Mouse (Mus musculus) liver, embryonic 14.5 days (tissue): ENCODE data around the gene Mcl1. TPM values are rescaled to one million over a fixed set of nuclear protein-coding genes. Genes with fewer than 3 reads are reported as not detected.
A peak's percentile ranks its signal among the peaks of the same experiment; 100 is the strongest.
"Not testable (repeated sequence)": the region's sequence is repeated elsewhere in the genome, so short reads cannot be mapped to it uniquely, and the experiment has no call there.

ENCODE experiments used
- ATAC-seq: fragments of 200-750 bp; cut with Nextera tagmentation; 2 replicates; pipeline ENCODE4 v1.8.0; 2017; ENCODE audit warnings: moderate number of reproducible peaks, mild to moderate bottlenecking, moderate library complexity; ENCODE audit not compliant: insufficient read depth
- DNase-seq, 3 experiments: peaks; one replicate each; pipeline ENCODE4 v3.0.0-alpha.2; 2012 to 2013; ENCODE audit warnings: low read depth in 3 of 3, low spot score in 3 of 3
- H3K27ac ChIP-seq: fragments of 300-500 bp; sonication (generic); 2 replicates; pipeline ENCODE4 v1.5.1; 2014; ENCODE audit warnings: moderate library complexity, mild to moderate bottlenecking, control low read depth, inconsistent platforms
- H3K27me3 ChIP-seq: fragments of 300-500 bp; sonication (generic); 2 replicates; pipeline ENCODE4 v1.6.1; 2014; ENCODE audit warnings: mild to moderate bottlenecking, low read length, moderate library complexity; ENCODE audit not compliant: control insufficient read depth, insufficient read depth
- H3K36me3 ChIP-seq: fragments of 300-500 bp; sonication (generic); replicated peaks from 2 replicates; pipeline ENCODE4 v1.6.1; 2014; ENCODE audit warnings: low read depth; ENCODE audit not compliant: control insufficient read depth, insufficient read depth
- H3K4me1 ChIP-seq, 2 experiments: fragments of 200-500 bp in 1 of 2; fragments of 300-500 bp in 1 of 2; sonication (generic) in 1 of 2; replicated peaks; 2 replicates each; pipeline ENCODE4 v1.6.1; 2012 to 2014; ENCODE audit warnings: antibody characterized with exemption in 1 of 2, inconsistent platforms in 1 of 2, low read length in 1 of 2; ENCODE audit not compliant: control insufficient read depth in 2 of 2, insufficient read depth in 2 of 2
- H3K4me2 ChIP-seq: fragments of 300-500 bp; sonication (generic); 2 replicates; pipeline ENCODE4 v1.6.1; 2014; ENCODE audit warnings: low read depth, mild to moderate bottlenecking, control low read depth, moderate library complexity
- H3K4me3 ChIP-seq, 2 experiments: fragments of 200-500 bp in 1 of 2; fragments of 300-500 bp in 1 of 2; sonication (generic) in 1 of 2; 2 replicates each; pipeline ENCODE4 v1.5.1; 2012 to 2014; ENCODE audit warnings: low read depth in 2 of 2, low read length in 2 of 2, mild to moderate bottlenecking in 2 of 2, control low read depth in 1 of 2, inconsistent platforms in 1 of 2, moderate library complexity in 1 of 2; ENCODE audit not compliant: insufficient read depth in 1 of 2
- H3K9ac ChIP-seq: fragments of 300-500 bp; sonication (generic); replicated peaks from 2 replicates; pipeline ENCODE4 v1.6.1; 2014; ENCODE audit warnings: mild to moderate bottlenecking, control low read depth, moderate library complexity
- H3K9me3 ChIP-seq: fragments of 300-500 bp; sonication (generic); 2 replicates; pipeline ENCODE4 v1.6.1; 2016; ENCODE audit warnings: low read length, mixed read lengths; ENCODE audit not compliant: control insufficient read depth
- CTCF ChIP-seq: IDR thresholded peaks from 2 replicates; pipeline ENCODE4 v1.5.1; 2016; ENCODE audit warnings: antibody characterized with exemption, low read depth, control low read depth
- EP300 ChIP-seq: IDR thresholded peaks from 2 replicates; pipeline ENCODE4 v1.6.1; 2016; ENCODE audit warnings: antibody characterized with exemption, low read depth
- WGBS: fragments of 180-500 bp; shearing (Covaris S2); extraction: QIAGEN DNeasy Blood & Tissue Kit; methylation state at CpG from one replicate; pipeline ENCODE4 v1.1.7; 2014; ENCODE audit not compliant: insufficient replicate concordance; 5-methylcytosine and 5-hydroxymethylcytosine counted together
- polyA plus RNA-seq, 2 experiments: library from polyadenylated mRNA; depleted of rRNA in 1 of 2; stranded (reverse) in 1 of 2; unstranded in 1 of 2; fragments of >200 nt; fragmentation: Nextera tagmentation in 1 of 2; extraction: Ambion mirVana in 1 of 2; gene quantifications; 2 replicates each; pipeline versions ENCODE4 v1.2.1 to v1.2.3; 2012 to 2014

The Mcl1 gene
- polyA plus RNA-seq, 2 experiments = 34.6 to 39.2 TPM

DNA sequence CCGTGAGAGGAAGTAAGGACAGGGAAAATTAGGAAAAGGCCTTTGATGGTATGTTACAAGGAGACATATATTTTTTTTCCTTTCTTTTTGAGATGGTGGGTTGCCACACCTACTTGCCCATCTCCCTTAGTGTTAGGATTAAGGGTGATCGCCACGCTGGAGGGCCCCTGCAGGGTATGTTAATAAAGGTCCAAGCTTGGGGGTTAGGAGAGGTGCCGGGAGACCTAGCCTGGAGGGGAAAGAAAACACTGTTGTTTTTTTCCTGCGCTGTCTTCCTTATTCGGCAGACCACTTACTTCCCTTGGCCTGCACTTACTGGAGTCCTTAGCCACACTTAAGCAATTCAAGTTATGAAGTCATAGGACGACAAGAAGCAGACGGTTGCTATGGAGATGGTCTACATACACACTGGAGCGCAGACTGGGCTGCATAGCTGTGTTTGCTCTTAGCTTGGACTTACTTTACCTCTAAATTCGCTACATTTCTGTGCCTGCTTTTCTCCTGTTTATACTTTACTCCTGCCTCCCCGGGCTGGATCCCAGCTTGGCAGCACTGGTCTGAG is 5.0 kb upstream of the Mcl1 start:
- Histone ChIP-seq H3K4me1 (peaks cover 5 to 15% of the 10 kb centered on the region in 2 experiments), H3K27me3 (no peaks in the 10 kb centered on the region), H3K9me3 (no peaks in the 10 kb centered on the region), H3K4me3 (no peak overlapping the region), H3K4me2 (no peak overlapping the region; the same call in 1 of the 2 replicates), H3K27ac (no peak overlapping the region), H3K36me3 (no peaks in the 10 kb centered on the region), H3K9ac (no peak overlapping the region)
- DNase-seq (no peak), ATAC-seq (no peak)
- TF ChIP-seq EP300 (no peak), CTCF (no peak)
- WGBS = 41% methylated on average over 11 of the region's 11 CpGs

DNA sequence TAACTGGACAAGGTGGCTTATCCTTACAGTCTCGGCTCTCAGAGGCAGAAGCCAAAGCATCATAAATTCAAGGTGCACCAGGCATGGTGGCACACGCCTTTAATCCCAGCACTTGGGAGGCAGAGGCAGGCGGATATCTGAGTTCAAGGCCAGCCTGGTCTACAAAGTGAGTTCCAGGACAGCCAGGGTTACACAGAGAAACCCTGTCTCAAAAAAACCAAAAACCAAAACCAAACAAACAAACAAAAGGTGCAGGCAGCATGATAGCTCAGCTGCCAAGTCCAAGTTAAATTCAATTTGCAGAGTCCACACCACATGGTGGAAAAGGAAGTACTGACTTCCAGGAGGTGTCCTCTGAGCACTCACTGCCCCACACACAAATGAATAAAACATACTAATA is 4.2 kb upstream of the Mcl1 start:
- not testable (repeated sequence) for ATAC-seq, H3K27ac ChIP-seq, H3K36me3 ChIP-seq, DNase-seq, H3K9ac ChIP-seq, H3K4me2 ChIP-seq, H3K9me3 ChIP-seq, H3K27me3 ChIP-seq, H3K4me3 ChIP-seq
- peaks cover 5 to 15% of the 10 kb centered on the region in 2 experiments for H3K4me1 ChIP-seq
- WGBS = 71% methylated on average over 3 of the region's 3 CpGs

DNA sequence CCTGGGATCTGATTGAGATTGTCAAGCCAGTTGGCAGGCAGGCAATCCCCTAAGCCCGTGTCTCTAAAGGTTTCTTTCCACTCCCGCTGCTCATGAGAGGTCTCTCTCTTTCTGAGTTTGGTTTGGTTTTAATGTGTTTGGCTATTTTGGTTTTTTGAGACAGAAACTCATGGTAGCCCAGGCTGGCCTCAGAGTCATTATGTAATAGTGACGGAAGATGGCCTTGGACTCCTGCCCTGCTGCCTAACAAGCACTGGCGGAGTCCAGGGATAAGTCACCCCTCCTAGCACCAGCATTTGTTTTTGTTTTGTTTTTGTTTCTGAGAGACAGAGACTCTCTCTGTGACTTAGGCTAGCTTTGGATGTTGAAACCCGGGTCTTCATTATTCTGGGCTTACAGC is 3.2 kb upstream of the Mcl1 start:
- H3K4me1 ChIP-seq = peaks cover 8 to 15% of the 10 kb centered on the region in 2 experiments
- no peak overlapping the region for H3K27ac ChIP-seq
- H3K9ac ChIP-seq = no peak overlapping the region
- no peaks in the 10 kb centered on the region for H3K9me3 ChIP-seq
- no peak for TF ChIP-seq EP300
- H3K4me2 ChIP-seq = no peak overlapping the region
- H3K27me3 ChIP-seq = no peaks in the 10 kb centered on the region
- peaks cover 9% of the 10 kb centered on the region for H3K36me3 ChIP-seq
- DNase-seq (no peak), ATAC-seq (no peak)
- 76% methylated on average over 5 of the region's 5 CpGs for WGBS
- no peak overlapping the region for H3K4me3 ChIP-seq

DNA sequence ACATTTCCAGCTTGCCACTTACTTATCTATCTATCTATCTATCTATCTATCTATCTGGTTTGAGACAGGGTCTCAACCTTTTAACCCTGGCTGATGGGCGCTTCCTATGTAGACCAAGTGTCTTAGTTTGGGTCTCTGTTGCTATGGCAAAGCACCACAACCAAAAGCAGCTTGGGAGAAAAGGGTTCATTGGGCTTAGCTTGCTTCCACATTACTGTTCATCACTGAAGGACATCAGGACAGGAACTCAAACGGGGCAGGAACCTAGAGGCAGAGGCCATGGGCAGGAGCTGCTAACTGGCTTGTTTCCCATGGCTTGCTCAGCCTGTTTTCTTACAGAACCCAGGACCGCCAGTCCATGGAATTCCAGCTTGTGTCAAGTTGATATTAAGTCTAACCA is 1.5 kb upstream of the Mcl1 start:
- Histone ChIP-seq H3K4me2 (peak overlapping the region; percentile 93; the same call in 1 of the 2 replicates), H3K36me3 (peaks cover 23% of the 10 kb centered on the region), H3K27me3 (no peaks in the 10 kb centered on the region), H3K9ac (no peak overlapping the region), H3K27ac (0 out of 2 replicates have a peak overlapping the region, but pooled peaks have one; percentile 16), H3K4me1 (peaks cover 23 to 28% of the 10 kb centered on the region in 2 experiments), H3K4me3 (no peak overlapping the region), H3K9me3 (no peaks in the 10 kb centered on the region)
- no peak for TF ChIP-seq CTCF
- no peak for TF ChIP-seq EP300
- ATAC-seq (no peak), DNase-seq (no peak)
- 63% methylated on average over 3 of the region's 3 CpGs for WGBS

DNA sequence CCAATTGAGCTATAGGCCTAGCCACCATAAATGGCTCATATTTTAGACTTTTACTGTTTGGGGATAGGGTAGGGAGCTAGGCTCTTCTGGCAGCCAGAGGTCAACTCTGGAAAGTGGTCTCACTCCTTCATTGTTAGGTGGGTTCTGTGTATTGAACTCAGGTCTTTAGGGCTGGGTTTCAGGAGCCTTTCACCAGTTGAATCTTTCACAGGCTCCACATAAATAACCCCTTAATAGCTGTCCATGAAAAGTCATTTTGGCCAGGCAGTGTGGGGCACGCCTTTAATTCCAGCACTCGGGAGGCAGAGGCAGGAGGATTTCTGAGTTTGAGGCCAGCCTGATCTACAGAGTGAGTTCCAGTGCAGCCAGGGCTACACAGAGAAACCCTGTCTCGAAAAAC is 877 bp upstream of the Mcl1 start:
- peak overlapping the region; percentile 13 to 93 for H3K4me3 ChIP-seq
- TF ChIP-seq CTCF (no peak), EP300 (no peak)
- WGBS = 58% methylated on average over 3 of the region's 3 CpGs
- ATAC-seq (no peak), DNase-seq (no peak)
- H3K9me3 ChIP-seq = no peaks in the 10 kb centered on the region
- H3K4me1 ChIP-seq = peaks cover 29 to 30% of the 10 kb centered on the region in 2 experiments
- no peaks in the 10 kb centered on the region for H3K27me3 ChIP-seq
- peak overlapping the region; percentile 84 for H3K9ac ChIP-seq
- H3K4me2 ChIP-seq = peak overlapping the region; percentile 93
- peak overlapping the region; percentile 89 for H3K27ac ChIP-seq
- H3K36me3 ChIP-seq = peaks cover 29% of the 10 kb centered on the region
